Mouse (Mus musculus) erythroblast, embryonic 14.5 days (primary cell): ENCODE results near the gene Tmc3.

Experiments
- GATA1 ChIP-seq: IDR thresholded peaks from 2 replicates; pipeline ENCODE4 v1.6.1; 2012; ENCODE audit warnings: low read length, inconsistent platforms, mixed read lengths
- TAL1 ChIP-seq: IDR thresholded peaks from 3 replicates; pipeline ENCODE4 v1.6.1; 2012; ENCODE audit warnings: low read length, inconsistent platforms, mixed read lengths

DNA sequence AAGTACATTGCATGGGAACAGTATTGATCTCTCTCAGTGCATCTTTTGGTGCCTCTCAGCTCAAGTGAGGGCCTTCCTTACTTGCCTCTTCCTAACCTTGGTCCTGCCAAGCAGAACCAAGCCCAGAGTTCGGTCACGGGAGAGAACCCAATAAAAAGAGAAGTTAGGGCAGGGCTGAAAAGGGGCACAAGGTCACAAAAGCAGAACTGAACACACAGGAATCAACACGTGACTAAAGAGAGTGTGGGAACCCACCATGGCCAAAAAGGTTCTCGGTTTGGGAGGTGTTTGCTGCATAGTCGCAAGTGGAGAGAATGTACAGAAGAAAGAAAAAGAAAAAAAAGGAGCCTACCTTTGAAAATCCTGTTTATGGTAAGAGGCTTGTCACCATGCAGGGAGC, 60.7 kb downstream of the Tmc3 start:
- TF ChIP-seq TAL1 (no peak), GATA1 (no peak)
